Mouse (Mus musculus) hindbrain, embryonic 14.5 days (tissue): ENCODE measurements at regions not wholly inside any gene's neighbourhood (a gene's known extent, or its start where the extent isn't known, plus 50 kb on each side); places are given as distances from the start of the nearest gene placed in this dataset.

ENCODE experiments used
- ATAC-seq: fragments of 200-750 bp; cut with Nextera tagmentation; 2 replicates; pipeline ENCODE4 v1.8.0; 2017; ENCODE audit warnings: moderate number of reproducible peaks, mild to moderate bottlenecking, moderate TSS enrichment, moderate library complexity; ENCODE audit not compliant: low FRiP score
- DNase-seq: peaks from one replicate; pipeline ENCODE4 v3.0.0-alpha.2; 2015; ENCODE audit warnings: low spot score
- H3K27ac ChIP-seq: fragments of 300-500 bp; sonication (generic); 2 replicates; pipeline ENCODE4 v1.5.1; 2014; ENCODE audit warnings: mild to moderate bottlenecking, moderate library complexity
- H3K27me3 ChIP-seq: fragments of 300-500 bp; sonication (generic); 2 replicates; pipeline ENCODE4 v1.6.1; 2014; ENCODE audit warnings: mild to moderate bottlenecking, low read length, mixed read lengths; ENCODE audit not compliant: control insufficient read depth, insufficient read depth
- H3K36me3 ChIP-seq: fragments of 300-500 bp; sonication (generic); replicated peaks from 2 replicates; pipeline ENCODE4 v1.6.1; 2014; ENCODE audit not compliant: control insufficient read depth, insufficient read depth
- H3K4me1 ChIP-seq: fragments of 300-500 bp; sonication (generic); replicated peaks from 2 replicates; pipeline ENCODE4 v1.6.1; 2014; ENCODE audit warnings: antibody characterized with exemption, low read length, mixed read lengths; ENCODE audit not compliant: control insufficient read depth, insufficient read depth
- H3K4me2 ChIP-seq: fragments of 300-500 bp; sonication (generic); replicated peaks from 2 replicates; pipeline ENCODE4 v1.6.1; 2014; ENCODE audit warnings: mild to moderate bottlenecking, moderate library complexity
- H3K4me3 ChIP-seq: fragments of 300-500 bp; sonication (generic); replicated peaks from 2 replicates; pipeline ENCODE4 v1.5.1; 2014; ENCODE audit warnings: mild to moderate bottlenecking, low read length
- H3K9ac ChIP-seq: fragments of 300-500 bp; sonication (generic); 2 replicates; pipeline ENCODE4 v1.6.1; 2014
- H3K9me3 ChIP-seq: fragments of 300-500 bp; sonication (generic); 2 replicates; pipeline ENCODE4 v1.6.1; 2016; ENCODE audit warnings: low read length; ENCODE audit not compliant: control insufficient read depth
- WGBS: fragments of 180-500 bp; shearing (Covaris S2); extraction: QIAGEN DNeasy Blood & Tissue Kit; methylation state at CpG from one replicate; pipeline ENCODE4 v1.1.7; 2014; 5-methylcytosine and 5-hydroxymethylcytosine counted together

GRCm38 (mm10) chrX:105228580-105228979 lies 108.4 kb downstream of the Magee1 start:
- peaks cover 66% of the 10 kb centered on the region for H3K27me3 ChIP-seq

GRCm38 (mm10) chrX:105236982-105237738 lies 117.0 kb downstream of the Magee1 start:
- ATAC-seq = no peak
- Histone ChIP-seq H3K27me3 (peaks cover 55% of the 10 kb centered on the region), H3K4me1 (no peaks in the 10 kb centered on the region), H3K27ac (no peak overlapping the region), H3K4me2 (no peak overlapping the region), H3K4me3 (no peak overlapping the region), H3K9ac (no peak overlapping the region), H3K9me3 (no peaks in the 10 kb centered on the region), H3K36me3 (no peaks in the 10 kb centered on the region)
- DNase-seq = no peak
- WGBS = 54% methylated on average over 8 of the region's 8 CpGs

More at GRCm38 (mm10) chrX:105228580-105228979, 108.4 kb downstream of the Magee1 start:
- ATAC-seq (no peak), DNase-seq (no peak)
- H3K36me3 ChIP-seq = no peaks in the 10 kb centered on the region
- no peak overlapping the region for H3K4me3 ChIP-seq
- WGBS = 81% methylated on average over 4 of the region's 4 CpGs
- H3K9me3 ChIP-seq = no peaks in the 10 kb centered on the region
- no peak overlapping the region for H3K4me2 ChIP-seq
- no peak overlapping the region for H3K27ac ChIP-seq
- H3K4me1 ChIP-seq = no peaks in the 10 kb centered on the region
- H3K9ac ChIP-seq = no peak overlapping the region
